Mouse (Mus musculus): ENCODE measurements around the gene Ntn5. TPM values are rescaled to one million over a fixed set of nuclear protein-coding genes. Genes with fewer than 3 reads are reported as not detected.

Gene Ntn5
- polyA plus RNA-seq, 1 experiment from 2014 or later, result not detected

DNA sequence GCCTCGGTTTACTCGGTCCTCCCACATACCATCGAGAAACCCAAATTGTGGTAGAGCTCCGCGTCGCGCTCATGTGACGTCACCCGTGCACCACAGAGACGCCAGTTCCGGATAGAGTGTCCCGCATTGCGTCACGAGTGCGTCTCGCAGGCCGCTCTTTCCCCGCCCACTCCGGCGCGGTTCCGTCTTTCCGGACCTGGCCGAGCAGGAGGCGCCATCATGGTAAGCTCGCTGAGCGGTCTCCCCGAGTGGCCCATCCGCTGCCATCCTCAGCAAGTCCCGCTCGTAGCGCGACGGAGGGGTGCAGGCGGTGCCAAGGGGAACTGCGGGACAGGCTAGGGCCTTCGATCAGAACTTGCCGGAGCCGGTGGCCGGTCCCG is 34.1 kb downstream of the Ntn5 start, which contains the start of gene Sphk2:
Sphk2 (minus strand) TSS at position 85 of the 380 bp plus-strand sequence.
- H3K9ac ChIP-seq, result peak within 1 kb of the TSS; percentile 98
- H3K27me3 ChIP-seq, result no peaks in the 10 kb centered on the region
- peak within 1 kb of the TSS; percentile 93 for H3K4me3 ChIP-seq
- H3K27ac ChIP-seq, result peak within 1 kb of the TSS; percentile 90
- ATAC-seq, result peak; percentile 77
- peaks cover 49% of the 10 kb centered on the region for H3K4me1 ChIP-seq
- 0% methylated on average over 41 of the region's 41 CpGs for WGBS
- peak within 1 kb of the TSS; percentile 96 for H3K4me2 ChIP-seq
- H3K9me3 ChIP-seq (replicated peaks), result no peaks in the 10 kb centered on the region
- peaks cover 46% of the 10 kb centered on the region for H3K36me3 ChIP-seq (ENCODE audit: poor library complexity, severe bottlenecking)

DNA sequence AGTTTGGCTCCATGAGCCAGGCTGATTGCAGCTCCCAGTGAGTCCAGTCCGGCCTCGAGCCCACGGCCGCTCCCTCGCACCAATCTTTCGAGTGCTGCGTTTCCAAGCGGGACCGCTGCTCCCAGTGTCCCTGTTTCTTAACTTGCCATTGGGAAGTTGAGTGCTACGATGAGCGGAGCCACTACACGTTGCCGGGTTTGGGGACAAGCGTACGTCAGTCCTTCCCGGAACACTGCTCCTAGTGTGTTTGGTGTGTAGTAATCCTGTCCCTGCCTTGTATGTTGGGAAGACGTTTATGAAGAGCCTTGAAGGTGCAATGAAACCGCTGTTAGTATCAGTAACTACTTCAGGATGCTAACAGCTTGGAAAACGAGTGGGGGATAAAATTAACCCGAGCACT is 34.5 kb downstream of the Ntn5 start:
- under 1% methylated on average over 20 of the region's 20 CpGs for WGBS
- peak overlapping the region; percentile 93 for H3K4me3 ChIP-seq
- H3K9ac ChIP-seq, result peak overlapping the region; percentile 98
- H3K4me2 ChIP-seq, result peak overlapping the region; percentile 96
- H3K4me1 ChIP-seq, result peaks cover 49% of the 10 kb centered on the region
- H3K27ac ChIP-seq, result peak overlapping the region; percentile 90
- no peaks in the 10 kb centered on the region for H3K27me3 ChIP-seq
- H3K36me3 ChIP-seq (ENCODE audit: poor library complexity, severe bottlenecking), result peaks cover 46% of the 10 kb centered on the region
- peak; percentile 3; the same call in 1 of the 2 replicates for ATAC-seq
- no peaks in the 10 kb centered on the region for H3K9me3 ChIP-seq (replicated peaks)

DNA sequence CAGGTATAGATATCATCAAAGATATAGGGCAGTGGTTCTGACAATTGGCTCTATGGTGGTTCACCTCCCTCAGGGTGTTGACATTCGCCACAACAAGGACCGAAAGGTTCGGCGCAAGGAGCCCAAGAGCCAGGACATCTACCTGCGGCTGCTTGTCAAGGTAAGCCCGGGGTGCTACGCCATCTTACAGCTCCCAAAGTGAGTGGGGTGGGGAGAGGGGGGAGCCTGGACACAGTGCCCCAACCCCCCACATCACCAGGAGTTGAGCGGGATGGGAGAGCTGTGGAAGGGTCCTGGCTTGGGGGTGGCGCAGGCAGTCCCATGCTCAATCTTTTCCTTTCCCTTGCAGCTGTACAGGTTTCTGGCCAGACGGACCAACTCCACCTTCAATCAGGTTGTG is 35.4 kb downstream of the Ntn5 start:
- Histone ChIP-seq H3K27me3 (no peaks in the 10 kb centered on the region), H3K4me3 (peak overlapping the region; percentile 93), H3K9me3 (replicated peaks) (no peaks in the 10 kb centered on the region), H3K9ac (peak overlapping the region; percentile 98), H3K4me1 (peaks cover 47% of the 10 kb centered on the region), H3K36me3 (ENCODE audit: poor library complexity, severe bottlenecking) (peaks cover 52% of the 10 kb centered on the region), H3K4me2 (peak overlapping the region; percentile 96), H3K27ac (no peak overlapping the region)
- no peak for ATAC-seq
- 80% methylated on average over 10 of the region's 10 CpGs for WGBS

DNA sequence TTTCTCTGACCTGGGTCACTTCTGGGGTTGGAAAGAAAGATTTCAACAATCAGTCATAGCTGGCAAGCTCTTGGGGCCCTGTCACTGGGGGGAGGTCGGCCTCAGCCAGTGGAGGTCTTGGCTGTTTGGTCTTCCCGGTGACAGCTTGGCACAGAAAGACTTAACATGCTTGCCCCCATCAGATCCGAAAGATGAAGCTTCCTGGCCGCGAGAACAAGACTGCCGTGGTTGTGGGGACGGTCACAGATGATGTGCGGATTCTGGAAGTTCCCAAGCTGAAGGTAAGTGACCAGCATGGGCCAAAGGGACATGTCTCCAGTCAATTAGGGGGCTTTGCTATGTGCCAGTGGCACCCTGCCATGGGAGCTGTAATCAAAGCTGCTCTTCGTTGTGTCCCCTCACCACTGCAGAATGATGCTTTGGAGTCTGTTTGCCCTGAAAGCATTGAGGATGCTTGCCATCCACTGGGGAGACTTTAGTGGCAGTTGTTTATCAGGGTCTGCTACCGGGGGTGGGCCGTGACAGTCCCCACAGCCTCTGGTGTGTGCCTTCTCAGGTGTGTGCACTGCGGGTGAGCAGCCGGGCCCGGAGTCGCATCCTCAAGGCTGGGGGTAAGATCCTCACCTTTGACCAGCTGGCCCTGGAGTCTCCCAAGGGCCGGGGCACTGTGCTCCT is 36.1 kb downstream of the Ntn5 start:
- Histone ChIP-seq H3K36me3 (ENCODE audit: poor library complexity, severe bottlenecking) (peaks cover 59% of the 10 kb centered on the region), H3K4me1 (peaks cover 40% of the 10 kb centered on the region), H3K4me2 (peak overlapping the region; percentile 96), H3K9me3 (replicated peaks) (no peaks in the 10 kb centered on the region), H3K27me3 (no peaks in the 10 kb centered on the region), H3K27ac (no peak overlapping the region), H3K9ac (peak overlapping the region; percentile 98), H3K4me3 (peak overlapping the region; percentile 93; the same call in 1 of the 2 replicates)
- ATAC-seq, result no peak
- 92% methylated on average over 16 of the region's 16 CpGs for WGBS

DNA sequence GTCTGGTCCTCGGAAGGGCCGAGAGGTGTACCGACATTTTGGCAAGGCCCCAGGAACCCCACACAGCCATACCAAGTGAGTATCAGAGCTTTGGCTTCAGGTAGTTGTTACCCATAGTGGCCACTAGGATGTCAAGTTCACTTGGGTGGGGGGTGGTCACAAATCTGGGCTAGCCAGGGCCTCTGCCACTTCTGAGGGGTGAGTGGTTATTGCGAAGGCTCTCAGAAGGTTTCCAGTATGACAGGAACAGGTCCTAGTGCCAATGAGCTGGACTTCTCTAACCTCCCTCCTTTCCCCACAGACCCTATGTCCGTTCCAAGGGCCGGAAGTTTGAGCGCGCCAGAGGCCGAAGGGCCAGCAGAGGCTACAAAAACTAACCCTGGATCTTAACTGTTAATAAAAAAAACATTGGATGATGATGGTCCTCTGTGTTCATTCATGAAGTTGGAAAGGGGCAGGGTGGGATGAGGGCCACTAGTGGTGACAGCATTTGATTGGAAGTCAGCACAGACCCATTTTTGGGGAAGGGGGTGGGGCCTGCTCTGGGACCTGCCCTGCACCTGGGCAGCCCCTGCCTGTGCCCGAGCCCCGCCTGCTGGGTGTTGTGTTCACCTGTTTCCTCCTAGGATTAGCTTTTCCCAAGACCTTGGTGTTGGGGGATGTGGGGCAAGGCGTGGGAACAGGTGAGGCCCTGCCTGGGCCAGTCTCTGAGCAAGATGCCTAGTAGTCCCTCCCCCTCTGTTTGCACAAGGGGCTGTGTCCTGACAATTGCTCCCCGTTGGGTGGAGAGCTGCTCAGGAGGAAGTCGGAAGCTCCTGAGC is 36.8 kb downstream of the Ntn5 start, which contains the start of gene Fam83e:
Fam83e (plus strand) TSS at position 800 of the 821 bp plus-strand sequence.
- H3K4me1 ChIP-seq, result peaks cover 37% of the 10 kb centered on the region
- no peak within 1 kb of the TSS for H3K4me3 ChIP-seq
- no peaks in the 10 kb centered on the region for H3K27me3 ChIP-seq
- H3K9me3 ChIP-seq (replicated peaks), result no peaks in the 10 kb centered on the region
- peak within 1 kb of the TSS; percentile 98; the same call in 1 of the 2 replicates for H3K9ac ChIP-seq
- no peak within 1 kb of the TSS for H3K4me2 ChIP-seq
- peaks cover 66% of the 10 kb centered on the region for H3K36me3 ChIP-seq (ENCODE audit: poor library complexity, severe bottlenecking)
- 85% methylated on average over 14 of the region's 14 CpGs for WGBS
- no peak for ATAC-seq
- peak within 1 kb of the TSS; percentile 6; the same call in 1 of the 2 replicates for H3K27ac ChIP-seq

DNA sequence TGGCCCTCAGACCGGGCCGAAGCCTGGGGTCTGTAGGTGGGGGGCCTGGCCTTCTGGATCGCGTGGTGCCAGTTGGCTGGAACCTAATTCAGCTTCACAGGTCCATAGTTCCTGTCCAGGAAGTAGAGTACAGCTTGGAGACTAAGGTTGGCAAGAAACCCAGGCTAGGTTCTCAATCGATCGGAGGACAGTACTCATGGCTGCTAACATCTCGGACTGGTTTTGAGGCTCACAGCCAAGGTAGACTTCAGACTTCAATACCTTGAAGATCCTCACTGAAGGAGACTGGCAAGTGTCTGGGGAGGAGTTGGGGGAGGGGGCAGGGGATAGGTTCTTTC is 37.4 kb downstream of the Ntn5 start:
- H3K36me3 ChIP-seq (ENCODE audit: poor library complexity, severe bottlenecking), result peaks cover 72% of the 10 kb centered on the region
- H3K9me3 ChIP-seq (replicated peaks), result no peaks in the 10 kb centered on the region
- 84% methylated on average over 7 of the region's 7 CpGs for WGBS
- H3K4me1 ChIP-seq, result peaks cover 31% of the 10 kb centered on the region
- ATAC-seq, result no peak
- no peaks in the 10 kb centered on the region for H3K27me3 ChIP-seq
- H3K27ac ChIP-seq, result peak overlapping the region; percentile 6; the same call in 1 of the 2 replicates
- H3K9ac ChIP-seq, result no peak overlapping the region; the same call in 1 of the 2 replicates
- no peak overlapping the region for H3K4me3 ChIP-seq
- no peak overlapping the region for H3K4me2 ChIP-seq

DNA sequence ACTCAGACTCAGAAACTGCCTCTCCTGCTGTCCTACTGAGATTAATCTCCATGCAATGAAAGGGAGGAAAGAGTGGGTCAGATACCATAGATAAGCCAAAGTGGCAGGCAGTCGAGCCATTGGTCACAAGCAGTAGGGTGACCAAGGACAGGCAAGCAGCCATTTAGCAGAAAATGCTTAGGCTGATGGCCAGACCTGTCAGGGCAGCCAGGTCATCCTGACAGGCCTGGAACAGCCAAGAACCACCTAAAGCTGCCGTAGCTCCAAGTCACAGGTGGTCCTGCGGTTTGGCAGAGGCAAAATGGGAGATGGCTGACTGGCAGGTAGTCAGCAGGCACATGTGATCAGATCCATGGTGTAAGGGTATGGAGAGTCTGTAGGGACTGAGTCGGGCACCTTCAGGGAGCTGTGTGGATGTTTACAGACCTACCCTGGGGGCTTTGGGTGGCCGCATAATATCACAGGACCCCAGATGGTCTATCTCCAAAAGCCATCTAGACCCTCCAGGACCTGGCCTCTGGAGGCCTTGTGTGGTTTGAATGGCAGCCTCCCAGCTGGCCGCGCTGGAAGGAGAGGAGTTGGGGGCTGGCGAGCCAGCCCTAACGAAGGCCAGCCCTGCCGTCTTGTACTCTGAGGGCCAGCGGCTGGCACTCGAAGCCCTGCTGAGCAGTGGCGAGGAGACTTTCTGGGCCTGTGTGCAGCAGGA is 38.0 kb downstream of the Ntn5 start:
- Histone ChIP-seq H3K4me2 (no peak overlapping the region), H3K9me3 (replicated peaks) (no peaks in the 10 kb centered on the region), H3K9ac (no peak overlapping the region), H3K4me1 (peaks cover 25% of the 10 kb centered on the region), H3K27me3 (no peaks in the 10 kb centered on the region), H3K4me3 (no peak overlapping the region), H3K36me3 (ENCODE audit: poor library complexity, severe bottlenecking) (peaks cover 78% of the 10 kb centered on the region), H3K27ac (no peak overlapping the region)
- ATAC-seq, result no peak
- 71% methylated on average over 13 of the region's 13 CpGs for WGBS

DNA sequence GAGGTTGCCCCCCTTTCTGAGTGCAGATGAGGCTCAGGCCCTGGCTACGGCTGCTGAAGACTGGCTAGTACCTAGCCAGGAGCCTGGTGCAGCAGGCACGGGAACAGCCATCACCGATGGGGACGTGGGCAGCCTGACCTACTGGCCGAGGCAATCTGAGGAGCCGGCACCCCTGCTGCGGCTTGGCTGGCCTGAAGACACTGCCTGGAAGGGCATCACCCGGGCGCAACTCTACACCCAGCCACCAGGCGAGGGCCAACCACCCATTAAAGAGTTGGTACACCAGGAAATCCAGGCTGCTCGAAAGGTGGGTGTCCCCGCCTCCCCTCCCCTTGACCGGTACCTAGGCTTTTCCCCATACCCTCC is 38.5 kb downstream of the Ntn5 start:
- H3K27me3 ChIP-seq, result no peaks in the 10 kb centered on the region
- H3K4me1 ChIP-seq, result peaks cover 20% of the 10 kb centered on the region
- ATAC-seq, result no peak
- no peak overlapping the region for H3K4me3 ChIP-seq
- H3K4me2 ChIP-seq, result no peak overlapping the region
- no peak overlapping the region for H3K9ac ChIP-seq
- H3K9me3 ChIP-seq (replicated peaks), result no peaks in the 10 kb centered on the region
- 77% methylated on average over 13 of the region's 13 CpGs for WGBS
- H3K27ac ChIP-seq, result no peak overlapping the region
- H3K36me3 ChIP-seq (ENCODE audit: poor library complexity, severe bottlenecking), result peaks cover 83% of the 10 kb centered on the region

DNA sequence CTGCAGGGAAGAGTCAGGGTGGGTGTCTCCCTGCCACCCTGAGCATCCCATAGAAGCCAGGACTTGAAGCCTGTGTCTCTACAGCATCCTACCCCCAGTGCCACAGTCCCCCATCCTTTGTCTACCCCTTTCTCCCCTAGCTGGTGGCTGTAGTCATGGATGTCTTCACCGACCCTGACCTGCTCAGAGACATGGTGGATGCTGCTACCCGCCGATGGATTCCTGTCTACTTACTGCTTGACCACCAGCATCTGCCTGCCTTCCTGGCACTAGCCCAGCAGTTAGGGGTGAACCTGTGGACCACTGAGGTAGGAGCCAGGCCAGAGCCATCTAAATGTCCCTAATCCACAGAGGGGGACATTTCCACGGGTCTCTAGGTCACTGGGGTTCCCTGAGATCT is 39.5 kb downstream of the Ntn5 start:
- no peaks in the 10 kb centered on the region for H3K27me3 ChIP-seq
- H3K9ac ChIP-seq, result 0 out of 2 replicates have a peak overlapping the region, but pooled peaks have one; percentile 27
- no peak overlapping the region for H3K4me3 ChIP-seq
- ATAC-seq, result no peak
- H3K9me3 ChIP-seq (replicated peaks), result no peaks in the 10 kb centered on the region
- 86% methylated on average over 4 of the region's 4 CpGs for WGBS
- H3K36me3 ChIP-seq (ENCODE audit: poor library complexity, severe bottlenecking), result peaks cover 89% of the 10 kb centered on the region
- H3K4me1 ChIP-seq, result peaks cover 20% of the 10 kb centered on the region
- no peak overlapping the region for H3K27ac ChIP-seq
- no peak overlapping the region for H3K4me2 ChIP-seq

DNA sequence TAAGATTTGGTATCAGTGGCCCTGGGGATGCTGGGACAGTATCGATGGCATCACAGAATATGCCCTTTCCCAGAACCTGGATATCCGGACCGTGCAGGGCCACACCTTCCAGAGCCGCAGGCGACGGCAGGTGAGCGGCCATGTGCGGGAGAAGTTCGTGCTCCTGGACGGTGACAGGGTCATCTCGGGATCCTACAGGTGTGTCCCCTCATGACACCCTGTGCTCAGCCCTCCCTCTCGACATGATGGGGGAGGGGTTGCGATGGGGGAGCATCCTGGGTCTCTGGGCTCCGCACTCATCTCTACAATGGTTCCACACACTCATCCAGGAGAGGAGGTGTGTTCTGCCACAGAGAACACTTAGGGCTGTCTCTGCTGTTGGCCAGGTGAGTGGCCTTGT is 40.0 kb downstream of the Ntn5 start:
- H3K36me3 ChIP-seq (ENCODE audit: poor library complexity, severe bottlenecking), result peaks cover 90% of the 10 kb centered on the region
- H3K4me3 ChIP-seq, result no peak overlapping the region
- WGBS, result 93% methylated on average over 14 of the region's 14 CpGs
- H3K4me1 ChIP-seq, result peaks cover 16% of the 10 kb centered on the region
- H3K27ac ChIP-seq, result no peak overlapping the region
- no peaks in the 10 kb centered on the region for H3K9me3 ChIP-seq (replicated peaks)
- no peak for ATAC-seq
- H3K4me2 ChIP-seq, result no peak overlapping the region
- no peaks in the 10 kb centered on the region for H3K27me3 ChIP-seq
- H3K9ac ChIP-seq, result no peak overlapping the region

DNA sequence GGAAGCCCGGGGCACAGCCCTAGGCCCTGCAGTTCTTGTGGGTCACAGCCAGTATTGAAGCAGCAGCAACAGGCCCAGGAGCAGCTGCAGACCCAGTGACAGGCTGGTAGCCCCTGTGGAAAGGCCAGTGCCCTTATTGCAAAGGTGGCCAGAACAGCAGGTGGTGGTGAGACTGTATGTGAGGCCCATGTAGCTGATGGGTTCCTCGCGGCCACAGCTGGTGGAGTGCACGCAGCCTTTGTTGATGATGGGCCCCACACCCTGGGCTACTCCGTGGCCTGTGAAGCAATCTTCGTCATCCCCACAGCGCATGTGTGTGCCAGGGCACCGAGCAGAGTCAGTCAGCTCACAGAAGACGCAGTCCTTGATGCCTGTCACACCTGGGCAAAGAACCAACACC is 41.3 kb downstream of the Ntn5 start:
- 93% methylated on average over 9 of the region's 9 CpGs for WGBS
- Histone ChIP-seq H3K27ac (no peak overlapping the region), H3K4me1 (0 out of 2 replicates have a peak, but pooled peaks cover 5% of the 10 kb centered on the region), H3K9ac (no peak overlapping the region), H3K4me2 (no peak overlapping the region), H3K4me3 (no peak overlapping the region), H3K36me3 (ENCODE audit: poor library complexity, severe bottlenecking) (peaks cover 90% of the 10 kb centered on the region), H3K9me3 (replicated peaks) (no peaks in the 10 kb centered on the region), H3K27me3 (no peaks in the 10 kb centered on the region)
- no peak for ATAC-seq

DNA sequence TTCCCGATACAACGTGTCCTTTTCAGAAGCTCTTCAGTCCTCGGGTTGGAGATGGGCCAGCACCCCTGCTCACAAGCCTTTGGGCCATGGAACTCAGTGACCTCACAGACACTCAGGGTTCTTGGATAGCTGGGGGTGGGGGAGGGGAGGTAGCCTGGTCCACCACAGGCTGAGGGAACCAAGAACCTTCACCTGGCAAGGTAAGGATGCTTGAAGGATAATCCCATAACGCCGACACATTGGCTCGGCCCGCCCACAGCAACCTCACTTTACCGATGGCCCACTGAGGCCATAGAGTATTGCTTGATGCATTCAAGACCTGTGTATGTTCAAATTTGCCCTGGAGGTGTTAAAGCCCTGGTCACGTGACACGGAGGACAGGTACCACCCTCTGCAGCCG is 41.9 kb downstream of the Ntn5 start, which contains the start of gene Spaca4:
Spaca4 (minus strand) TSS at position 101 of the 400 bp plus-strand sequence.
- Histone ChIP-seq H3K4me1 (0 out of 2 replicates have a peak, but pooled peaks cover 5% of the 10 kb centered on the region), H3K9me3 (replicated peaks) (no peaks in the 10 kb centered on the region), H3K4me2 (no peak within 1 kb of the TSS), H3K27ac (no peak within 1 kb of the TSS), H3K4me3 (no peak within 1 kb of the TSS), H3K9ac (no peak within 1 kb of the TSS; the same call in 1 of the 2 replicates), H3K27me3 (no peaks in the 10 kb centered on the region), H3K36me3 (ENCODE audit: poor library complexity, severe bottlenecking) (peaks cover 86% of the 10 kb centered on the region)
- WGBS, result 94% methylated on average over 11 of the region's 11 CpGs
- ATAC-seq, result no peak
